ENCODE assay signal across 13 mouse cellular contexts in the genomic region with DNA sequence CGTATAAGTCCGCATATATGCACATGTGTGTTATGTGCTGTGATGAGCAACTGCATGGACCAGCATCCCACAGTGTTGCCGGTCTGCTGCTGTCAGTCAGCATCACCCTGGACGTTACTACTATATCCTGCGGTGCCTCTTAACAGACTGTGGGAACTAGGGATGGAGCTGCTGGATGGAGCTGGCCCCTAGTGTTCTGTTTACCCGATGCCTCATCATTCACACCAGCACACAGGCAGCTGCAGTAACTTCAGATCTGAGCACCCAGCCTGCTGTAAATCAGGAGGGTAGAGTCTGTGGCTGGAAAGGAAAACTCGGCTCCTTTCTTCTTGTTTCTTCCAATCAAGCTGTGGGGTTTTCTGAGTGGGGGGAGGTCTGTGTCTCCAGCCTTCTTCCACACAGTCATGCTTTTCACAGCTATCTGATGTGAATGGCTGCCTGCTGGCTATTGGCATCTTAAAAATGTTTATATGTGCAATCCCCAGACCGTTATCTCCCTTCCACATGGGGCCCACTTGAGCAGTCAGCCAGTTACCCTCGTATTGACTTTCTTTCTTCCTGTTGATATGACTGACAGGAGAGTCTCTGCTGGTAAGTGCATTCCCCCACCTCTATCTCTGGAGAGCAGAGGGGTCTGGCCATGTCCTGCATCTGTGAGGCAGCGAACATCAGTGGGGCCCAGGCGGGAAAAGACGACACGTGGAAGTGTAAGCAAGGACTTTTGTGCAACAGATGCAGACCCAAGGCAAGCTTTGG.
DNase-seq lines count a peak whose midpoint lies in the region; ATAC-seq and TF ChIP-seq lines count a peak whose summit lies in the region.
"Had no signal": no experiment of that assay in that cellular context is flagged by ENCODE, and none has a peak within 500 bp of the region (broad histone marks: within the 10 kb centered on the region; RNA-seq: fewer than 3 reads in every experiment).

No protein-coding gene starts in this region.

- peaks cover 29% of the 10 kb centered on the region for H3K4me1 ChIP-seq in forebrain, embryonic 10.5 days
- 0 out of 2 replicates have a peak, but pooled peaks cover 7% of the 10 kb centered on the region for H3K4me1 ChIP-seq in forebrain, postnatal 0 days (ENCODE audit: insufficient read depth)
- peaks cover 20% of the 10 kb centered on the region for H3K4me1 ChIP-seq in lung, embryonic 14.5 days (ENCODE audit: insufficient read depth)
- H3K4me1 ChIP-seq in liver, embryonic 11.5 days (replicated peaks; ENCODE audit: control insufficient read depth, insufficient read depth, low read length), result peaks cover 20% of the 10 kb centered on the region
- H3K4me1 ChIP-seq in neural tube, embryonic 13.5 days (replicated peaks), result peaks cover 42% of the 10 kb centered on the region

- DNase-seq in forebrain, embryonic 10.5 days (ENCODE audit: extremely low spot score, low spot score), result peak; percentile 13
- DNase-seq in forebrain, postnatal 0 days, result no peak
- peak; percentile 74 for DNase-seq in lung, embryonic 14.5 days
- no peak for DNase-seq in lung, postnatal 25 days (ENCODE audit: low spot score)
- peak; percentile 59 for DNase-seq in liver, embryonic 11.5 days (ENCODE audit: low spot score)
- no peak for DNase-seq in adrenal gland, postnatal 10 days
- no peak for DNase-seq in gastrocnemius, postnatal 10 days
- DNase-seq: kidney, postnatal 4 days; right cerebral cortex, adult 18-20 months had no signal

- H3K27ac ChIP-seq in forebrain, embryonic 10.5 days, result 0 out of 2 replicates have a peak overlapping the region, but pooled peaks have one; percentile 5
- H3K27ac ChIP-seq in forebrain, postnatal 0 days (ENCODE audit: low read depth, low read length), result no peak overlapping the region
- 0 out of 2 replicates have a peak overlapping the region, but pooled peaks have one; percentile 43 for H3K27ac ChIP-seq in lung, embryonic 14.5 days (ENCODE audit: low read depth)
- peak overlapping the region; percentile 57 for H3K27ac ChIP-seq in liver, embryonic 11.5 days (ENCODE audit: low read depth, low read length)
- 0 out of 2 replicates have a peak overlapping the region, but pooled peaks have one; percentile 18 for H3K27ac ChIP-seq in neural tube, embryonic 13.5 days (replicated peaks)
- H3K27ac ChIP-seq: macrophage; stomach, postnatal 0 days had no signal

- no peak overlapping the region for H3K9ac ChIP-seq in forebrain, postnatal 0 days
- H3K9ac ChIP-seq in lung, embryonic 14.5 days, result no peak overlapping the region
- no peak overlapping the region for H3K9ac ChIP-seq in liver, embryonic 11.5 days (ENCODE audit: low read depth, low read length)
- H3K9ac ChIP-seq in neural tube, embryonic 13.5 days, result no peak overlapping the region

- H3K27me3 ChIP-seq in forebrain, embryonic 10.5 days (ENCODE audit: poor library complexity, severe bottlenecking), result peaks cover 22% of the 10 kb centered on the region; the same call in 1 of the 2 replicates
- H3K27me3 ChIP-seq in forebrain, postnatal 0 days (ENCODE audit: insufficient read depth, low read length), result no peaks in the 10 kb centered on the region
- no peaks in the 10 kb centered on the region for H3K27me3 ChIP-seq in lung, embryonic 14.5 days (ENCODE audit: insufficient read depth, low read length)
- H3K27me3 ChIP-seq in liver, embryonic 11.5 days (replicated peaks; ENCODE audit: control insufficient read depth, insufficient read depth, low read length), result no peaks in the 10 kb centered on the region
- no peaks in the 10 kb centered on the region for H3K27me3 ChIP-seq in neural tube, embryonic 13.5 days

- TF ChIP-seq CTCF in forebrain, postnatal 0 days (IDR thresholded peaks at IDR 0.05; ENCODE audit: low read depth), result no peak
- TF ChIP-seq CTCF in lung, embryonic 14.5 days (IDR thresholded peaks at IDR 0.05; ENCODE audit: low read depth), result no peak

- WGBS in forebrain, embryonic 10.5 days, result 75% methylated on average over 13 of the region's 13 CpGs
- 71% methylated on average over 13 of the region's 13 CpGs for WGBS in forebrain, postnatal 0 days
- WGBS in lung, embryonic 14.5 days, result 21% methylated on average over 13 of the region's 13 CpGs
- 31% methylated on average over 13 of the region's 13 CpGs for WGBS in liver, embryonic 11.5 days
- 48% methylated on average over 13 of the region's 13 CpGs for WGBS in neural tube, embryonic 13.5 days

- no peak overlapping the region for H3K4me3 ChIP-seq in forebrain, embryonic 10.5 days
- H3K4me3 ChIP-seq in forebrain, postnatal 0 days (ENCODE audit: low read depth, low read length), result no peak overlapping the region
- H3K4me3 ChIP-seq in lung, embryonic 14.5 days (ENCODE audit: low read depth, low read length), result no peak overlapping the region
- no peak overlapping the region for H3K4me3 ChIP-seq in liver, embryonic 11.5 days (ENCODE audit: low read depth, low read length)
- no peak overlapping the region for H3K4me3 ChIP-seq in neural tube, embryonic 13.5 days
- H3K4me3 ChIP-seq: erythroblast, embryonic 14.5 days had no signal

- H3K36me3 ChIP-seq in forebrain, embryonic 10.5 days (replicated peaks), result no peaks in the 10 kb centered on the region
- H3K36me3 ChIP-seq in forebrain, postnatal 0 days (ENCODE audit: insufficient read depth), result no peaks in the 10 kb centered on the region
- no peaks in the 10 kb centered on the region for H3K36me3 ChIP-seq in lung, embryonic 14.5 days (ENCODE audit: insufficient read depth)
- no peaks in the 10 kb centered on the region for H3K36me3 ChIP-seq in liver, embryonic 11.5 days (ENCODE audit: control insufficient read depth, insufficient read depth, low read length)
- no peaks in the 10 kb centered on the region for H3K36me3 ChIP-seq in neural tube, embryonic 13.5 days

- ATAC-seq in forebrain, postnatal 0 days, result no peak
- ATAC-seq in lung, embryonic 14.5 days (ENCODE audit: insufficient read depth), result peak; percentile 89
- ATAC-seq in liver, embryonic 11.5 days (replicated peaks; ENCODE audit: low FRiP score), result peak; percentile 97
- 0 out of 2 replicates have a peak, but pooled peaks have one; percentile 21 for ATAC-seq in neural tube, embryonic 13.5 days (ENCODE audit: low read depth)

- no peak overlapping the region for H3K4me2 ChIP-seq in forebrain, postnatal 0 days (ENCODE audit: low read depth)
- no peak overlapping the region for H3K4me2 ChIP-seq in lung, embryonic 14.5 days
- peak overlapping the region; percentile 46 for H3K4me2 ChIP-seq in liver, embryonic 11.5 days
- H3K4me2 ChIP-seq in neural tube, embryonic 13.5 days, result no peak overlapping the region

- H3K9me3 ChIP-seq in forebrain, embryonic 10.5 days, result no peaks in the 10 kb centered on the region
- H3K9me3 ChIP-seq in forebrain, postnatal 0 days (ENCODE audit: low read length), result no peaks in the 10 kb centered on the region
- no peaks in the 10 kb centered on the region for H3K9me3 ChIP-seq in lung, embryonic 14.5 days (ENCODE audit: low read depth, low read length)
- no peaks in the 10 kb centered on the region for H3K9me3 ChIP-seq in liver, embryonic 11.5 days (ENCODE audit: control insufficient read depth, low read length)
- H3K9me3 ChIP-seq in neural tube, embryonic 13.5 days, result no peaks in the 10 kb centered on the region

Comparison
In these comparisons a context has a peak if more than half of its experiments do, and no peak if none do; other contexts are left out.
1. DNase-seq: peak in forebrain, embryonic 10.5 days (single experiment), lung, embryonic 14.5 days (single experiment) and liver, embryonic 11.5 days (single experiment); none in forebrain, postnatal 0 days (single experiment), lung, postnatal 25 days (single experiment), adrenal gland, postnatal 10 days (single experiment) and gastrocnemius, postnatal 10 days (single experiment).